Mouse (Mus musculus) spleen, adult 12 weeks (tissue): Measurements from ENCODE around the gene Pigb.
"Not testable (repeated sequence)": the region's sequence is repeated elsewhere in the genome, so short reads cannot be mapped to it uniquely, and the experiment has no call there.

Experiments used
- DNase-seq: peaks from one replicate; pipeline ENCODE4 v3.0.0; 2022; ENCODE audit warnings: low spot score

The Pigb gene

DNA sequence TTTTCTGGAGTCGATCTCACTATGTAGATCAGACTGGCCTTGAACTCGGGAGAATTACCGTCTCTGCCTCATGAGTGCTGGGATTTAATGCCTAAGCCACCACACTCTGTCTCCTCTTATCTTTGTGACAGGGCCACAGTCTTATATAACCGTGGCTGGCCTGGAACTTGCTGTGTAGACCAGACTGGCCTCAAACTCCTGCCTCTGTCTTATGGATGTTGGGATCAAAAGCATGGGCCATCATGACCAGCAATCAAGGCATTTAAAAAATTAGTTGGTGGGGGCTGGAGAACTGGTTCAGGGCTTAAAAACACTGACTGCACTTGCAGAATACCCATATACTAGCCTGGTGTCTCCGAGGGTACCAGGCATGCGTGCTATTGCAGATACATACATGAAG, at the start of gene Pigb:
TSS of gene Pigb (minus strand) at position 299 of the 400 bp plus-strand sequence.
- no peak for DNase-seq

DNA sequence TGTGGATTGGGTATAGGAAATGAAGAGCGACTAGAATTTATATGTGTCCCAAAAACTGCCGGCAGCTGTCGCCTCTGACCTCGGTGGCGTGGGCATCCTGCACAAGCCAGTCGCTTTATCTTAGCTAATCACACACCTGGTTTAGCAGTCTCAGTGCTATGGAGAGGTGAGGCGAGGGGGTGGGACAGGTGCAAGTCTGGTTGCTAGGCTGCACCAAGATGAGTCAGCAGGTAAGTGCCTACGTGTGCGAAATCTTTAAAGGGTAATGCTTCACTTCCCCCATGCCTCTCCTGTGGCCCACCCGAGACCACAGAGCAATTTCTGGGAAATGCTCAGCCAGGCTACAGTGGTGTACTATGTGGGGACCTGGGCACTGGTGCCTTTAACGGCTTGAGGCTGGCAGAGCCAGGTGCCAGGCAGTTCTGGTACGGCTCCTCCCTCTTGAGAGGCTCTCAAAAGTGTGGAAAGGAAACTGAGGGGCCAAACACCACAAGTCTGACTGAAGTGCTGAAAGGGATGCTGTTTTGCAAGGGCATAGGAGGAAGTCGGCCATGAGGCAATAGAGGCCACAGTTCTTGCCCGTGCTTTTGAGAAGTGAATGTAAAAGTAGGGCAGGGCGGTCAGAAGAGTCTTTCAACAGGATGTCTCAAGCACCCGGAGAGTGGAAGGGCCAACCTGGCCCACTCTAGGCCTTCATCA, 49.2 kb upstream of the Pigb start:
- DNase-seq, result no peak

DNA sequence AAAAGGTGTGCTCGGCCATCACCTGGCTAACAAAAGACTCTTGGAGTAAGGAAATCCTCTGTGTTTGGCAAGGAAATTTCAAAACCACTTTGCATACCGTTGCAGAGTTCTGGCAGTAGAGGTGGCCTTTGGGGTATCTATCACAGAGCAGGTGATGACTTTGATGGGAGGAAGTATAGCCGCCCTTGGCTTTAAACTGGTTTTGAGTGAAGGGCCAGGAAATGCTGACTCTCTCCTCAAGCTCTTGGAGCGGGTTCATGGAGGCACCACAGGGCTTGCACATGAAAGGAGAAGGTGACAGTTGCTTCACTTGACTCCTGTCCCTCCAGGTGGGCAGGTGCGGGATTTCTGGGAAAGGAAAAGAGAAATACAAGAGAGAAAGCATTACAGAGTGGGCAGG, 47.4 kb upstream of the Pigb start:
- no peak for DNase-seq

DNA sequence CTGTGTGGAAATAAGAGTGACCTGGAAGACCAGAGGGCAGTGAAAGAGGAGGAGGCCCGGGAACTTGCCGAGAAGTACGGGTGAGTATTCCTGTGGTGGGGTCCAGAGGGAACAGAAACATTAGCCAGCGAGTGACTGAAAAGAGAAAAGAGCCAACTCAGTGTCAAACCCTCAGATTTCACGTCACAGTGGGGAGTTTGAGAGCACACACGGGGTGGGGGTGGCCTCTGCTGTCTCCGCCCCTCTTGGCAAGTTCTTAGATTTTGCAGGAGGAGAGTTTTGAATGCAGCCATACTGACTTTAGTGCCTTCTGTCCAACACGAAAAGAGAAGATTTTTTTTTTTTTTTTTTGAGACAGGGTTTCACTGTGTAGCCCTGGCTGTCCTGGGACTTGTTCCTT, 46.9 kb upstream of the Pigb start:
- DNase-seq, result no peak

DNA sequence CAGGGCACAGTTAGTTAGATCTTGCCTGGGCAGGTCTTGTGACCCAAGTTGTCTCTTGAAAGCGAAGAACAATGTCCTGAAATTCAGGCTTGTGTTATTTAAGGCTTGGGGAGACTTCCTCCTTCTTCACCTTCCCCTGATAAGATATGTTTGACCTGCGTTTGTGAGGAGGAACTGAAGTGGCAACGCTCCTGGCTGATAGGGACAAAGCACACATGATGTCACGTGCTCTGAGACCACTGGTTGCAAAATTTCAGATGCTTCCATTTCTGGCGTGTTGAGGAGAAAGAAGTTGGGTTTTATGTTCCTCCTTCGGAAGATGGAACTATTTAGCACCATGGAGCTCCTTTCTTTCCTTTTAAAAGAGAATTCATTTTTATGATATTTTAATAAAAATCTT, 45.7 kb upstream of the Pigb start:
- DNase-seq, result no peak

DNA sequence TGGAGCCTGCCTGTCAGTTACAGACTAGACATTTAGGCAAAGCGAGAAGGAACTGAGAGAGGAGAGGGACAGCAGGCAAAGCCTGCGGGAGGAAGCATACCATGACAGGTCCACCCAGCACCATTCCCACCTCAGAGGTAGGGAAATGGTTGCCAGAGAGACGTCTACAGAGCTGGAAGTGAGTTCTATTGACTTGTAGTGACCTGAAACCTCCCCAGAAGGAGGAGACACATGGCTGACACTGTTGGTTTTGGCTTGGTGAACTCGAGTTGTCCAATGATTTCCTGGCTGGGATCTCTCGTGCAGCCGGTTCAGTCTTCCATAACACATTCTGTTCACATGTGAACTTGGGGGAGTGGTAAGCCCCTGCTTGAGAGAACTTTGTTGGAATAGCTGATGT, 43.8 kb upstream of the Pigb start:
- DNase-seq, result no peak

DNA sequence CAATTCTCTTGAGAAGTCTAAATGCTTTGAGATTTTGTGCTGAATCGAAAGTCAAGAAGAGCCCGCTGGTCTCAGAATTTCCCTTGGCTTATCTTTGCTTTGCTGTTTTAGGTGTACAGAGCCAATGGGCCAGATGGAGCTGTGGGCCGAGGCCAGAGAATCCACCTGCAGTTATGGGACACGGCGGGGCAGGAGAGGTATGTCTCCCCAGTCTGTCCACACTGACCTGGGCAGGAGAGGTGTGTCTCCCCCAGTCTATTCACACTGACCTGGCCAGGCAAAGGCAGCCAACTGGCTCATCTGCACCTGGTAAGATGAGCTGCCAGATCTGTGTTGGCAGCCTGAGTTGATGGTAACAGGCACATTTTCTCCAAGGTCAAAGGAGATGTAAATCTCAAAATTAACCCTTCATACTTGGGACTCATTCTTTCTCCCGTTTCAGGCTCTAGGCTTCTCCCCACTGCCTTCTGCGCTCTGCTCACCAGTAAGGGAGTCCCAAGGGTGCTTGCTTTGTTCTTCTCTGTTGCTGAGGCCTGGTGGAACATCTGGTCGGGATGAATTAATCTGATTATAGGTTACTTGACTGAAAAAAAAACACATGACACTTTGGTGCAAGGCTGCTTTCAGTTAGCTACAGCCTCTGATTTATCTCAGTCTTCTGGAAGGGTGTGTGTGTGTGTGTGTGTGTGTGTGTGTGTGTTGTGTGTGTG, 42.3 kb upstream of the Pigb start:
- DNase-seq, result no peak

DNA sequence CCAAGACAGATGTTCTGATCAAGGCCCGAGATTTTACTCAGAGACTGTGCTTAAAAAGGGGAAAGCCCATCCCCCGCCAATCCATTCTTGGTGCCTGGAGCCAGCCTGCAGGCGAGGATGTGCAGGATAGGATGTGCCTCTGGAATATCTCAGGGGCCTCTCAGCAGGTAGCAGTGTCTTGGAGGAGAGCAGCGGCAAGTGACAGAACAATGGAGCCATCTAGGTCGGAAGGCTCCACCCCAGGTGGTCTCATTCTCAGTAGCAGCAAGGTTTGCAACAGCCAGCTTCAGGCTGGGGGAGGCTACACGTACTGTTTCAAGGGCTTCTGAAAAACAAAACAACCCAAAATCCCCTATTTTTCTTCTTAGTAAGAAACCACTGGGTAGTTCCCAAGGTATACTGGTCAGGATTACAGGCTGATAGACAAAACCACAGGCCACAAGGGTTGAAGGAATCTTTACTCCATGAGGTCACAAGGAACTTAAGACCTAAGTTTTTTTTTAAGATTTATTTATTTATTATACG, 39.7 kb upstream of the Pigb start:
- no peak for DNase-seq

DNA sequence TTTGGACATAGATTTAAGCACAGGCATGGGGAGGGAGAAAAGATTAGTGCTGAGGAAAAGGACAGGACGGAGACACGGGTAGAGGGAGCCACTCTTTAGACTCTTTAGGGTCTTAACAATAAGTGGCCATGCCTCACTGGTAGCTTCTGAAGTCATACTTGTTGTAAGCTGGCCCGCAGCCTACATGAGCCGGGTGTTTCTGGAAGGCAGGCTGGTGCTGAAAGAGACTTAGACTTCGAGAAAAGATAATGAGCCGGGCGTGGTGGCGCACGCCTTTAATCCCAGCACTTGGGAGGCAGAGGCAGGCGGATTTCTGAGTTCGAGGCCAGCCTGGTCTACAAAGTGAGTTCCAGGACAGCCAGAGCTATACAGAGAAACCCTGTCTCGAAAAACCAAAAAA, 39.2 kb upstream of the Pigb start:
- DNase-seq, result not testable (repeated sequence)

DNA sequence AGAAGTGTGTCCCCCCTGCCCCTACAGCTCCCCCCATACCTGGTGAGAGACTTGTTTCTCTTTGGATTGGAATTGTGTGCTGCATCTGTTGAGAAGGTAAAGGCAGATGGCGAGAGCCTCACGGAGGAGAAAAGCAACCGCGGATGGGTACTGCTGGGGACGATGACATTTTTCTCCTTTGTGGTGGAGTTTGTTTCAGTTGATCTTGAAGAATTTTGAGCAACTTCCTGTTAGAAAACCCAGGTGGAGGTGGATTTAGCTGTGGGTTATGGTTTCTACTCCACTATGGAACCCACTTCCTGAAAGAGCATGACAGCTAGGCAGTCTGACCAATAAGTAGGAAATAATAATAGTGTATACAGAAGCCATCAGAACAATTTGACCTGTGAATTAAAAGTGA, 33.0 kb upstream of the Pigb start:
- no peak for DNase-seq

DNA sequence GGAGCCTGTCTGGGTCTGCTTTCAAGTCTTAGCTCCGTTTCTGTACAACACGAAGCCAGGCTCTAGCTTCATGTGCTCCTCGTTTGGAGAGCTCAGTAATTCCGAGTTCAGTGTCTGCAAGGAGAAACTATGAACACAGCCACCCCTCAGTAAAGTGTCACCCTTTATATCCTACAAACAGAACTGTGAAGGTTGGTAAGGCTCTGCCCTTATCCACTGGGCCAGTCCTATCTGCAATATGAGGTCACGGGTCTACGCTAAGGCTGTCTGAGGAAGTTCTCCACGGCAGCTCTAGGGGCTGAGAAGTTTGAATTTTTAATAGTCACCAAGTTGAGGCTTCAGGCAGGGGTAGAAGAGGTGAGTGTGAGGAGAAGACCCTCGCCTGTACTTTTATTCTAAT, 32.2 kb upstream of the Pigb start:
- DNase-seq, result no peak

DNA sequence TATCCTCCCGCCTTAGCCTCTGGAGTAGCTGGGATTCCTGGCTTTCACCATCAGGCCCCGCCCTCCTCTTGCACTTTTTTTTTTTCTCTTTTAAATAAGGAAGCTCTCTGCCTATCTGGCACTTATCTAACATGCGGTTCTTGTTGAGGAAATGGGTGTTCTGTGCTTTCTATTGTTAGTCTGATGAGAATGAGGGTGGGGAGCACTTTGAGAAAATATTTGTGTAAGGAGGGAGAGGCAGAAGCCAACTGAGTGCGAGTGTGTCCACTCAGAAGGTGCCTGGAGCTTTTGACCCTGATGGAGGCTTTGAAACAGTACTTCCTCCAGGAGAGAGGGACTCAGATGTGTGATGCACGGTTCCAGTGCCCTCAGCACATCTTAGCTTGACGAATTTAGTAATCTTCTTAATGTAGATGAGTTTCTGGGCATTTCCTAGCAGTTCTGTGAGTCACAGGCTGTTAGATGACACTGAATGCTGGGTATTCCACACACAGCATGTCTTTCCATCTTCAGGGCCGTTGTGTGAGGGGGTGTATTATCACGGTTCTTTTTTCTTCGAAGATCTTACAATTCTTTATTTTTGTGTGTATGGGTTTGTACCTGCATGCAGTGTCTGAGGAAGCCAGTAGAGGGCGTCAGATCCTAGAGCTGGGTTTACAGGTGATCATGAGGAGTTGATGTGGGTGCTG, 30.9 kb upstream of the Pigb start:
- DNase-seq, result no peak

DNA sequence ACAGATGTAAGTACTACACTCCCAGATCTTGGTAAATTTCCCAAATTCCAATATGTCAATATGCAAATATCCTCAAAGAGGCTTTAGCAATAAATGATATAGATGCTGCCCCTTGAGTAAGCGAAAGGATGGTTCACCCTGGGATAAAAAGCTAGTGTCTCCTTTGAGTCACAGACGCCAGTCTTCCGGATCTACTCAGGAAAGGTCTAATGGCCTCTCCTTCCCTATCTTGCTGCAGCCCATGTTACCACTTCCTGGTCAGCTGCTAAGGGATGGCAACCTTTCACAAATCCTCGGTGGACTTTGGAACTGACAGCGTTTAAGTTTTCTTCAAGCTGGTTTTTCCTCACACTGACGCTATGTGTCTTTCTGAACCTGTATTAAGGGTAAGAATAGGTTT, 28.5 kb upstream of the Pigb start:
- DNase-seq, result no peak

DNA sequence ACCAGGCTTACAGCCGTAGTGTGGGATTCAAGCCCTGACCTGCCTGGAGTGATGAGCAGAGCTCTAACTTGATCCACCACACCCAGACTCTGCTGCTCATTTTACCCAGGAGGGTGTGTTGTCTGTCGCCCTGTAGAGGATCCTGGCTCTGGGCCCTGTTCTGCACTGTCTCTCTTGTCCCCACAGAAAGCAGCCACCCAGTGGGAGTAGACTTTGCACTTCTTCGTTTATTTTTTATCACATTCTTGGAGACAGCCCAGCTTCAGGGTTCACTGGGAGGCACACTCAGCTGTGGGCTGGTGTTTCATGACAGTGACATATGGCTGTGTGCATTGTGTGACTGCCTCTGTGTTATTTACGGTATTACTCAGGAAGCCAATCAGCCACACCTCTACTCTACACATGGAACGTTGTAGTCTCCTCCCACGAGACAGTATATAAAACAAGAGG, 28.1 kb upstream of the Pigb start:
- no peak for DNase-seq

DNA sequence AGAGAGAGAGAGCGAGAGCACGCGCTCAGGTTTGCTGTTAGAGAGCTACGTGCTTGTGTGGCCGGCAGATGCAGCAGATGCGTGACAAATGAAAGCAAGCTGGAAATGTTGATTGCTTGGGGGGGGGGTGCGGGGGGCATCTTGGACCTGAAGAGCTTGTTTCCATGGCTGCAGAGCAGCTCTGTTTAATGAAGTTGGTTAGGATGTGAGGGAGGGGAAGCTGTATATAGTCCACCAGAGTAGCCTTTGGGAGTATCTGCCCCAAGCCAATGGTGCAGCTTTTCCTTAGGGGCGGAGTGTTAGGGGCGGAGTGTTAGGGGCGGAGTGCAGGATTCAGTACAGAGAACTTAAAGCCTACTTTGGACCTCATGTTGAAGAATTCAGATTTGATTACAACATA, 26.9 kb upstream of the Pigb start:
- DNase-seq, result no peak

DNA sequence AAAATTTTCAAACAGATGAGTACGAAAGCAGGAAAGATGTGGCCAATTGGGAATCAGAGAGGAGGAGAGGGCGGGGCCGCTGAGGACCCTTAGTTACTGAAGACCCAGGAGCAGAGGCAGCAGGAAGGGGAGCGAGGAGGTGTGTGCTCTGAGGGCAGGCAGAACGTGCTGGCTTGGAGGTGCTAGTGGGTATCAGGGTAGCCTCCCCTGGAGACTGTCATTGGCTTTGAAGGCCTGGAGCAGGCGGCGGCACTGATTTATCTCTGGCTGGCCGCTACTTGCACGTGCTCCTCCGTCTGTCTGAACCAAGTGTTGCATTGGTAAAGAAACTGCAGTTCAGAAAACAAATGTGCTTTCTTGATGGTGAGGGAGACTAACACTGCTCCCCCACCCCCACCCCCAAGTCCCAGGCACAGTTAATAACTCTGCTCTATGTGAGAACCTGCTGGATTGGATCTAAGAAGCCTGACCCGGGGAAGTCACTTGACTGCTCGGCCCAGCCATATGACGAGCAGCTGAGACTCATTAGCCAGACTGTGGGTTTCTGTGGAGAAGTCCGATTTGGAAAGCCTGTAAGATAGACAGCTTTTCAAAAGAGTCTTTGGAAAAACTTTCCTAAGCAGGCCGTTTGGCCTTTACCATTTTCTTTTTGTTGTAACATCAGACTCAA, 23.6 kb upstream of the Pigb start:
- DNase-seq, result no peak

DNA sequence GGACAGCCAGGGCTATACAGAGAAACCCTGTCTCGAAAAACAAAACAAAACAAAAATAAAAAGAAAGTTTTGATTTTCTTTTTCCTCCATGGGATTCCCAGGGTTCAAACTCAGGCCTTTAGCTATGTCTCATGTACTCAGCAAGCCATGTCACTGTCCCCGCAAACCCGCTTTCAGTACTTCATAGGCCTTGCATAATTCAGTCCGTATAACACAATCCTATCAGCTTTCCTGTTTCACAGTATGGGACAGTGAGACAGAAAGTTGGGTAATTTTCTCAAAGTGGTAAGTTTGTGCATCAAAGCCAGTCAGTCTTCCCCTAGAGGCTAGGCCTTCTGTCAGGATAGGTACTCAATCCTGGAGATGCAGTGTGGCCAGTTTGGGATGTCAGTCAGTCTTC, 19.0 kb upstream of the Pigb start:
- DNase-seq, result no peak

DNA sequence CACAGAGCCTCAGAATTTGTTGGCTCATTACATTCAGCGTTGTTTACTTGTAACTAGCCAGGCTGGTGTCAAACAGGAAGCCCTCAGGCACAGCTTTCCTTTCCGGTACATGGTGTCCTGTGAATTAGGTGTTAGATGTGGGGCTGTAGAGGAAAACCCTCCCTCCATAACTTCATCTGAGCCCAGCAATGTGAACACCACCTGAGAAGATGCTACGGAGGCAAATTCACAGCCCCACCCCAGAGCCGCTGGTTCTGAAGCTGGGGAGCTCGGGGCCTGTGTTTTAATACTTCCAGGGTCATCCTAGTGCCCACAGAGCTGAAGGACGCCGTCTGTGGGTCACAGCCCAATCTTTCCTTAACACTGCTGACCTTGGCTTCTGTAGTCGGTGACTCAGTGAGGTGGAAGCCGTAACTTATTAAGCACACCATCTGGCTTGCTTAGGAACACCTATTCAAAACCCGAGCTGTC, 15.3 kb upstream of the Pigb start:
- DNase-seq, result no peak

DNA sequence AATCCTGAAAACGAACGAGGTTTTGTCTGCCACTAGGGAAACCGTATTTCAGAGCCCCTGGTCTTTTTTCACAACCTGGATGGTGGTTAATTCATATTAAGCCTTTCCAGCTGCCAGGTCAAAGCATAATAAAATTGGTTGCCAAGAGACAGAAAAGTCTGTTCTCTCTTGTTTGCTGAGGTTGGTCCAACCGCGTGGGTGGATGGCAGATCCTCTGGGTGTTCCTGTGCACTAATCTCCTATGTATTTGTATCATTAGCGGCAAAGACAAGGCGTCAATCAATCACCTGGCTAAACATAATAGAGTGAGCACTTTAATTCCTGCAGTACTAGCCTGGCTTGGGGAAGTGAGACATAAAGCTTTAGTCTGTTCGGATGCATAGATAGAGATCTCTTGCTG, 10.4 kb upstream of the Pigb start:
- DNase-seq, result no peak

DNA sequence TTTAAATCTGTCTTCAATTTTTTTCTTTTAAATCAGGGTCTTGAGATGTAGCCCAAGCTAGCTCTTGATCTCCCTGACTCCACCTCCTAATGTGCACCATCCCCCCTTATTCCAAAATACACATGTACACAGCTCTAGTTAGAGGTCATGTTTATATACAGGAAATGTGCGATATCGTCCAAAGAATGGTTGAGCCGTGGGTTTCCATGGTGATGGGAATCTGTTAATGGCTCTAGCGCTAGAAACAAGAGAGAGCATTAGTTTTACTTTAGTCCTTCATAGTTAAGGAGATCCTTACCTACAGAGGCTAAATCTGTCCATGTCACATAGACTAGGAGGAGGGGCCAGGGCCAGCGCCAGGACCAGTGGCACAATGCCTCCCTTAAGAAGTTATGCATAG, 9.7 kb upstream of the Pigb start:
- no peak for DNase-seq

DNA sequence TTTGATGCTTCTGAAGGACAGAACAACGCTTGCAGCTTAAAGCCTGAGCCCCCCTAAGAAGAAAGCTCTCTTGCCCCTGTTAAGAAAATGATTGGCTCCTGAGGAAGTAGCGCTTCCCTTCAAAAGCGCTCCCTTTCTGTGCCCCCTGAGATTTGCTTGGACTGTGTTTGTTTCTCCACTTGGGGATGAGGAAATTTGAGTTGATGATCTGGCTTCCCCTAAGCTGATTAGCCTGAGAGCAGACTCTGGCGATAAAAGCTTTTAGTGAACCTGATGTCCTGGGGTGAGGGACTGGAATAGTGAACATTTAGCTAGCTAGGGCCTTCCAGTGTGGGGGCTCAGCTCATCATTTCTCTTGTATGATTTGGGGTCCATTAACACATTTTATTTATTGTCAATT, 8.7 kb upstream of the Pigb start:
- DNase-seq, result no peak

DNA sequence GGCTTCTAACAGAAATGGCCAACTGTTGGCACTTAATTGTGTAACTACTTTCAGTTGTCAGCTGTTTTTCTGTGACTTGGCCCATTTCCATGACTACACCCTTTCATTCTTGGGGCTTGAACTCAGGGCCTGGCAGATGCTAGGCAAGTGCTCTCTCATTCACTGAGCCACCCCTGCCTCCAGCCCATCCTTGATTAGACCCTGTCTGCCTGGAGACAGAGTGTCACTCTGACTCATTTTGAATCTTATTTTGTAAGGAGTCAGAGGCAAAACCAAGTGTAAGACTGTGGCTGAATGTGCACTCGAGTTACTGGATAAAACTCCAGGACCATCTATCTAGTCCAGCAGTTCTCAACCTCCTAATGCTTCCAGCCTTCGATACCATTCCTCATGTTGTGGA, 7.7 kb upstream of the Pigb start:
- DNase-seq, result no peak
